Mouse (Mus musculus) heart, embryonic 16.5 days (tissue): ENCODE measurements around the gene Arhgap24. TPM values are rescaled to one million over a fixed set of nuclear protein-coding genes. Genes with fewer than 3 reads are reported as not detected.
"Not testable (repeated sequence)": the region's sequence is repeated elsewhere in the genome, so short reads cannot be mapped to it uniquely, and the experiment has no call there.

Source experiments
- ATAC-seq: fragments of 200-750 bp; cut with Nextera tagmentation; replicated peaks from 2 replicates; pipeline ENCODE4 v1.8.0; 2017; ENCODE audit warnings: moderate number of reproducible peaks; ENCODE audit not compliant: insufficient read depth, low FRiP score; ENCODE audit errors: extremely low read depth
- H3K27ac ChIP-seq: fragments of 300-500 bp; sonication (generic); 2 replicates; pipeline ENCODE4 v1.5.1; 2014; ENCODE audit warnings: mild to moderate bottlenecking, low read length, control low read depth, moderate library complexity
- H3K27me3 ChIP-seq: fragments of 300-500 bp; sonication (generic); 2 replicates; pipeline ENCODE4 v1.6.1; 2014; ENCODE audit warnings: low read length, mixed read lengths; ENCODE audit not compliant: control insufficient read depth, insufficient read depth
- H3K36me3 ChIP-seq: fragments of 300-500 bp; sonication (generic); 2 replicates; pipeline ENCODE4 v1.6.1; 2014; ENCODE audit not compliant: control insufficient read depth, insufficient read depth
- H3K4me1 ChIP-seq: fragments of 300-500 bp; sonication (generic); 2 replicates; pipeline ENCODE4 v1.6.1; 2014; ENCODE audit warnings: low read length, mixed read lengths; ENCODE audit not compliant: control insufficient read depth, insufficient read depth
- H3K4me2 ChIP-seq: fragments of 300-500 bp; sonication (generic); 2 replicates; pipeline ENCODE4 v1.6.1; 2014; ENCODE audit warnings: low read depth, mild to moderate bottlenecking, control low read depth, low read length
- H3K4me3 ChIP-seq: fragments of 300-500 bp; sonication (generic); 2 replicates; pipeline ENCODE4 v1.5.1; 2014; ENCODE audit warnings: mild to moderate bottlenecking, control low read depth, low read length
- H3K9ac ChIP-seq: fragments of 300-500 bp; sonication (generic); 2 replicates; pipeline ENCODE4 v1.6.1; 2014; ENCODE audit warnings: low read length, control low read depth
- H3K9me3 ChIP-seq: fragments of 300-500 bp; sonication (generic); replicated peaks from 2 replicates; pipeline ENCODE4 v1.6.1; 2016; ENCODE audit warnings: low read length; ENCODE audit not compliant: control insufficient read depth
- WGBS: fragments of 180-500 bp; shearing (Covaris S2); extraction: QIAGEN DNeasy Blood & Tissue Kit; methylation state at CpG from one replicate; pipeline ENCODE4 v1.1.7; 2014; 5-methylcytosine and 5-hydroxymethylcytosine counted together
- polyA plus RNA-seq: library from polyadenylated mRNA; unstranded; fragments of >200 nt; fragmentation: Nextera tagmentation; extraction: Ambion mirVana; gene quantifications from 2 replicates; pipeline ENCODE4 v1.2.1, GENCODE M21; 2015

Arhgap24 gene
- polyA plus RNA-seq, 1 experiment from 2014 or later: 18.2 TPM

- ATAC-seq: no peak
- Histone ChIP-seq H3K36me3 (no peaks in the 10 kb centered on the region), H3K4me2 (peak overlapping the region; percentile 20; the same call in 1 of the 2 replicates), H3K9ac (no peak overlapping the region), H3K27me3 (no peaks in the 10 kb centered on the region), H3K9me3 (no peaks in the 10 kb centered on the region), H3K4me3 (no peak overlapping the region), H3K4me1 (no peaks in the 10 kb centered on the region), H3K27ac (no peak overlapping the region)
- WGBS: 31% methylated on average over 13 of the region's 13 CpGs
Observed at GRCm38 (mm10) chr5:102905441-102906211, 424.4 kb downstream of the Arhgap24 start.

GRCm38 (mm10) chr5:102920199-102920598, 439.0 kb downstream of the Arhgap24 start:
- no peaks in the 10 kb centered on the region for H3K36me3 ChIP-seq
- H3K4me3 ChIP-seq: no peak overlapping the region
- H3K4me1 ChIP-seq: no peaks in the 10 kb centered on the region
- H3K9me3 ChIP-seq: no peaks in the 10 kb centered on the region
- H3K4me2 ChIP-seq: no peak overlapping the region
- H3K9ac ChIP-seq: no peak overlapping the region
- 86% methylated on average over 2 of the region's 2 CpGs for WGBS
- ATAC-seq: no peak
- no peak overlapping the region for H3K27ac ChIP-seq
- H3K27me3 ChIP-seq: no peaks in the 10 kb centered on the region

GRCm38 (mm10) chr5:102926786-102927185, 445.6 kb downstream of the Arhgap24 start:
- ATAC-seq: no peak
- WGBS: 81% methylated on average over 5 of the region's 5 CpGs
- Histone ChIP-seq H3K36me3 (no peaks in the 10 kb centered on the region), H3K9me3 (no peaks in the 10 kb centered on the region), H3K4me3 (no peak overlapping the region), H3K27me3 (no peaks in the 10 kb centered on the region), H3K4me1 (no peaks in the 10 kb centered on the region), H3K27ac (no peak overlapping the region), H3K9ac (no peak overlapping the region), H3K4me2 (no peak overlapping the region)

GRCm38 (mm10) chr5:102930161-102930560, 449.0 kb downstream of the Arhgap24 start:
- 58% methylated on average over 6 of the region's 6 CpGs for WGBS
- no peak overlapping the region for H3K4me3 ChIP-seq
- H3K27me3 ChIP-seq: no peaks in the 10 kb centered on the region
- no peaks in the 10 kb centered on the region for H3K36me3 ChIP-seq
- no peaks in the 10 kb centered on the region for H3K9me3 ChIP-seq
- no peak for ATAC-seq
- no peak overlapping the region for H3K4me2 ChIP-seq
- no peak overlapping the region for H3K27ac ChIP-seq
- no peak overlapping the region for H3K9ac ChIP-seq
- no peaks in the 10 kb centered on the region for H3K4me1 ChIP-seq

- 74% methylated on average over 17 of the region's 17 CpGs for WGBS
Observed at GRCm38 (mm10) chr5:102943864-102944630, 462.9 kb downstream of the Arhgap24 start.

GRCm38 (mm10) chr5:102946625-102947024, 465.4 kb downstream of the Arhgap24 start:
- 62% methylated on average over 8 of the region's 8 CpGs for WGBS
- no peaks in the 10 kb centered on the region for H3K36me3 ChIP-seq
- no peak overlapping the region for H3K9ac ChIP-seq
- ATAC-seq: no peak
- H3K4me2 ChIP-seq: peak overlapping the region; percentile 19; the same call in 1 of the 2 replicates
- H3K9me3 ChIP-seq: 0 out of 2 replicates have a peak, but pooled peaks cover 4% of the 10 kb centered on the region
- H3K27ac ChIP-seq: peak overlapping the region; percentile 23; the same call in 1 of the 2 replicates
- no peaks in the 10 kb centered on the region for H3K4me1 ChIP-seq
- no peaks in the 10 kb centered on the region for H3K27me3 ChIP-seq
- H3K4me3 ChIP-seq: no peak overlapping the region

More at GRCm38 (mm10) chr5:102943864-102944630, 462.9 kb downstream of the Arhgap24 start:
- not testable (repeated sequence) for H3K36me3 ChIP-seq, H3K9ac ChIP-seq, H3K9me3 ChIP-seq, H3K4me1 ChIP-seq, H3K27me3 ChIP-seq, H3K4me2 ChIP-seq, ATAC-seq, H3K4me3 ChIP-seq, H3K27ac ChIP-seq

GRCm38 (mm10) chr5:102947061-102947711, 466.0 kb downstream of the Arhgap24 start:
- peak overlapping the region; percentile 19; the same call in 1 of the 2 replicates for H3K4me2 ChIP-seq
- no peaks in the 10 kb centered on the region for H3K36me3 ChIP-seq
- no peaks in the 10 kb centered on the region for H3K4me1 ChIP-seq
- no peak overlapping the region for H3K4me3 ChIP-seq
- WGBS: 57% methylated on average over 8 of the region's 8 CpGs
- H3K9me3 ChIP-seq: 0 out of 2 replicates have a peak, but pooled peaks cover 4% of the 10 kb centered on the region
- H3K9ac ChIP-seq: no peak overlapping the region
- peak; percentile 55 for ATAC-seq
- H3K27ac ChIP-seq: peak overlapping the region; percentile 23; the same call in 1 of the 2 replicates
- H3K27me3 ChIP-seq: no peaks in the 10 kb centered on the region
